Mouse (Mus musculus): ENCODE measurements around the gene Phf21b.
"Not testable (repeated sequence)": the region's sequence is repeated elsewhere in the genome, so short reads cannot be mapped to it uniquely, and the experiment has no call there.

The Phf21b gene

GRCm38 (mm10) chr15:84775421-84776174 is 80.3 kb downstream of the Phf21b start:
- peak; percentile 72 for DNase-seq (ENCODE audit: low read depth, low spot score)

GRCm38 (mm10) chr15:84772191-84773111 is 83.4 kb downstream of the Phf21b start:
- no peak for DNase-seq (ENCODE audit: low read depth, low spot score)

GRCm38 (mm10) chr15:84769641-84770341 is 86.1 kb downstream of the Phf21b start:
- DNase-seq (ENCODE audit: low read depth, low spot score): no peak

GRCm38 (mm10) chr15:84768531-84768930 is 87.3 kb downstream of the Phf21b start:
- DNase-seq (ENCODE audit: low read depth, low spot score): not testable (repeated sequence)

GRCm38 (mm10) chr15:84766621-84767020 is 89.2 kb downstream of the Phf21b start:
- no peak for DNase-seq (ENCODE audit: low read depth, low spot score)

GRCm38 (mm10) chr15:84763423-84763812 is 92.4 kb downstream of the Phf21b start:
- DNase-seq (ENCODE audit: low read depth, low spot score): no peak

GRCm38 (mm10) chr15:84762712-84763422 is 93.0 kb downstream of the Phf21b start:
- no peak for DNase-seq (ENCODE audit: low read depth, low spot score)

GRCm38 (mm10) chr15:84758493-84758892 is 97.4 kb downstream of the Phf21b start:
- DNase-seq (ENCODE audit: low read depth, low spot score): peak; percentile 69

GRCm38 (mm10) chr15:84756426-84756825 is 99.4 kb downstream of the Phf21b start:
- DNase-seq (ENCODE audit: low read depth, low spot score): peak; percentile 43

- DNase-seq (ENCODE audit: low read depth, low spot score): peak; percentile 83
Measured at GRCm38 (mm10) chr15:84754987-84755386, 100.9 kb downstream of the Phf21b start.

- DNase-seq (ENCODE audit: low read depth, low spot score): no peak
Measured at GRCm38 (mm10) chr15:84745831-84746230, 110.0 kb downstream of the Phf21b start.

- DNase-seq (ENCODE audit: low read depth, low spot score): no peak
Measured at GRCm38 (mm10) chr15:84744308-84744707, 111.5 kb downstream of the Phf21b start.

- no peak for DNase-seq (ENCODE audit: low read depth, low spot score)
Measured at GRCm38 (mm10) chr15:84743347-84743746, 112.5 kb downstream of the Phf21b start.

- DNase-seq (ENCODE audit: low read depth, low spot score): no peak
Measured at GRCm38 (mm10) chr15:84741573-84741972, 114.3 kb downstream of the Phf21b start.

- no peak for DNase-seq (ENCODE audit: low read depth, low spot score)
Measured at GRCm38 (mm10) chr15:84738246-84738645, 117.6 kb downstream of the Phf21b start.

GRCm38 (mm10) chr15:84736994-84737346 is 118.9 kb downstream of the Phf21b start:
- no peak for DNase-seq (ENCODE audit: low read depth, low spot score)

- no peak for DNase-seq (ENCODE audit: low read depth, low spot score)
Measured at GRCm38 (mm10) chr15:84736346-84736993, 119.4 kb downstream of the Phf21b start.
